Mouse (Mus musculus) MEL (cell line): ENCODE results near the gene Sh2d1b2. TPM values are rescaled to one million over a fixed set of nuclear protein-coding genes. Genes with fewer than 3 reads are reported as not detected.

Experiments used
- DNase-seq: peaks from one replicate; pipeline ENCODE4 v3.0.0; 2011; ENCODE audit warnings: low read depth, low spot score
- H3K27ac ChIP-seq: 2 replicates; pipeline ENCODE4 v1.5.1; 2012; ENCODE audit warnings: low read depth, mild to moderate bottlenecking, control low read depth, low read length, moderate library complexity; ENCODE audit not compliant: control insufficient read depth
- H3K27me3 ChIP-seq, 2 experiments: fragments of 150-350 bp in 1 of 2; sonication (generic) in 1 of 2; 2 replicates each; pipeline ENCODE4 v1.6.1; 2012; ENCODE audit warnings: low read length in 2 of 2, mild to moderate bottlenecking in 2 of 2, improper control_type of control experiment in 1 of 2, moderate library complexity in 1 of 2; ENCODE audit not compliant: insufficient read depth in 2 of 2, control insufficient read depth in 1 of 2
- H3K36me3 ChIP-seq, 2 experiments: 2 replicates each; pipeline ENCODE4 v1.6.1; 2012 to 2014; ENCODE audit warnings: low read length in 2 of 2, improper control_type of control experiment in 1 of 2, inconsistent platforms in 1 of 2, mild to moderate bottlenecking in 1 of 2; ENCODE audit not compliant: insufficient read depth in 2 of 2, control insufficient read depth in 1 of 2
- H3K4me1 ChIP-seq, 2 experiments: fragments of 150-350 bp in 1 of 2; sonication (generic) in 1 of 2; 2 replicates each; pipeline ENCODE4 v1.6.1; 2012; ENCODE audit warnings: low read length in 2 of 2, improper control_type of control experiment in 1 of 2, mild to moderate bottlenecking in 1 of 2; ENCODE audit not compliant: insufficient read depth in 2 of 2, control insufficient read depth in 1 of 2
- H3K4me3 ChIP-seq, 2 experiments: fragments of 150-350 bp in 1 of 2; sonication (generic) in 1 of 2; 2 replicates each; pipeline ENCODE4 v1.5.1; 2012; ENCODE audit warnings: low read depth in 2 of 2, low read length in 2 of 2, mild to moderate bottlenecking in 2 of 2, moderate library complexity in 2 of 2, control low read depth in 1 of 2, improper control_type of control experiment in 1 of 2; ENCODE audit not compliant: control insufficient read depth in 1 of 2, insufficient read depth in 1 of 2
- H3K79me2 ChIP-seq: 2 replicates; pipeline ENCODE4 v1.6.1; 2012; ENCODE audit warnings: mild to moderate bottlenecking, low read length, moderate library complexity; ENCODE audit not compliant: control insufficient read depth, poor library complexity, insufficient read depth
- H3K9ac ChIP-seq: 2 replicates; pipeline ENCODE4 v1.6.1; 2012; ENCODE audit warnings: low read depth, mild to moderate bottlenecking, control low read depth, low read length, moderate library complexity; ENCODE audit not compliant: control insufficient read depth, poor library complexity, severe bottlenecking
- H3K9me3 ChIP-seq: fragments of 150-350 bp; sonication (generic); replicated peaks from 2 replicates; pipeline ENCODE4 v1.6.1; 2012; ENCODE audit warnings: mild to moderate bottlenecking, low read length, improper control_type of control experiment, moderate library complexity; ENCODE audit not compliant: insufficient read depth
- CHD2 ChIP-seq: IDR thresholded peaks from 2 replicates; pipeline ENCODE4 v1.6.1; 2011; ENCODE audit warnings: low read length, improper control_type of control experiment
- CTCF ChIP-seq, 3 experiments: IDR thresholded peaks in 2 of 3; conservative IDR thresholded peaks in 1 of 3; 2 replicates each; pipeline ENCODE4 v1.5.1; 2011 to 2012; ENCODE audit warnings: low read length in 3 of 3, low read depth in 2 of 3, mild to moderate bottlenecking in 2 of 3, improper control_type of control experiment in 1 of 3, inconsistent platforms in 1 of 3, mixed read lengths in 1 of 3, moderate library complexity in 1 of 3; ENCODE audit not compliant: control insufficient read depth in 1 of 3, insufficient read depth in 1 of 3, poor library complexity in 1 of 3, severe bottlenecking in 1 of 3
- E2F4 ChIP-seq: IDR thresholded peaks from 2 replicates; pipeline ENCODE4 v1.6.1; 2011; ENCODE audit warnings: low read depth, low read length, improper control_type of control experiment, borderline replicate concordance
- EP300 ChIP-seq, 2 experiments: IDR thresholded peaks; 2 replicates each; pipeline ENCODE4 v1.6.1; 2011; ENCODE audit warnings: improper control_type of control experiment in 2 of 2, low read length in 2 of 2, low read depth in 1 of 2, mild to moderate bottlenecking in 1 of 2
- ETS1 ChIP-seq: IDR thresholded peaks from 2 replicates; pipeline ENCODE4 v1.6.1; 2012; ENCODE audit warnings: low read depth, mild to moderate bottlenecking, inconsistent platforms, low read length, improper control_type of control experiment, moderate library complexity
- HCFC1 ChIP-seq: IDR thresholded peaks from 2 replicates; pipeline ENCODE4 v1.6.1; 2012; ENCODE audit warnings: low read depth, mild to moderate bottlenecking, inconsistent platforms, low read length, improper control_type of control experiment, moderate library complexity
- KAT2A ChIP-seq: conservative IDR thresholded peaks from 2 replicates; pipeline ENCODE4 v1.6.1; 2012; ENCODE audit warnings: low read depth, low read length, improper control_type of control experiment, inconsistent platforms
- MAFK ChIP-seq: IDR thresholded peaks from 2 replicates; pipeline ENCODE4 v1.6.1; 2011; ENCODE audit warnings: low read depth, mild to moderate bottlenecking, low read length, improper control_type of control experiment, borderline replicate concordance
- NELFE ChIP-seq: IDR thresholded peaks from 2 replicates; pipeline ENCODE4 v1.6.1; 2011; ENCODE audit warnings: low read depth, low read length, improper control_type of control experiment
- NRF1 ChIP-seq: IDR thresholded peaks from 2 replicates; pipeline ENCODE4 v1.6.1; 2014; ENCODE audit warnings: low read depth, mild to moderate bottlenecking, inconsistent platforms, low read length, improper control_type of control experiment, moderate library complexity; ENCODE audit not compliant: poor library complexity, insufficient read depth, severe bottlenecking
- POLR2A ChIP-seq, 2 experiments: IDR thresholded peaks; 2 replicates each; pipeline ENCODE4 v1.6.1; 2011 to 2012; ENCODE audit warnings: low read length in 2 of 2, mild to moderate bottlenecking in 2 of 2, control low read depth in 1 of 2, improper control_type of control experiment in 1 of 2, low read depth in 1 of 2, moderate library complexity in 1 of 2; ENCODE audit not compliant: control insufficient read depth in 1 of 2, insufficient read depth in 1 of 2, poor library complexity in 1 of 2
- RAD21 ChIP-seq: IDR thresholded peaks from 2 replicates; pipeline ENCODE4 v1.6.1; 2011; ENCODE audit warnings: mild to moderate bottlenecking, low read depth, low read length, improper control_type of control experiment
- SMC3 ChIP-seq: IDR thresholded peaks from 2 replicates; pipeline ENCODE4 v1.6.1; 2011; ENCODE audit warnings: low read depth, low read length, improper control_type of control experiment
- USF2 ChIP-seq, 2 experiments: IDR thresholded peaks; 2 replicates each; pipeline ENCODE4 v1.6.1; 2011 to 2012; ENCODE audit warnings: improper control_type of control experiment in 2 of 2, low read length in 2 of 2, borderline replicate concordance in 1 of 2, inconsistent platforms in 1 of 2, low read depth in 1 of 2, mild to moderate bottlenecking in 1 of 2; ENCODE audit not compliant: insufficient read depth in 1 of 2
- ZC3H11A ChIP-seq: IDR thresholded peaks from 2 replicates; pipeline ENCODE4 v1.6.1; 2012; ENCODE audit warnings: low read depth, mild to moderate bottlenecking, inconsistent platforms, low read length, improper control_type of control experiment
- polyA plus RNA-seq, 2 experiments: library from polyadenylated mRNA; stranded (reverse) in 1 of 2; unstranded in 1 of 2; fragments of >175 nt in 1 of 2; fragments of >200 nt in 1 of 2; gene quantifications; 2 replicates each; pipeline versions ENCODE4 v1.2.1 to v1.2.4; 2012; ENCODE audit warnings: low replicate concordance in 2 of 2, low read depth in 1 of 2; ENCODE audit not compliant: insufficient read length in 2 of 2, insufficient read depth in 1 of 2, missing spikeins in 1 of 2
- total RNA-seq: library from RNA; depleted of rRNA; stranded (reverse); fragments of 300-350 nt; gene quantifications from 2 replicates; pipeline ENCODE4 v1.2.3, GENCODE M21; 2012

Sh2d1b2 gene
- total and polyA plus RNA-seq, 3 experiments: not detected

GRCm38 (mm10) chr1:170200379-170200778, 32.2 kb upstream of the Sh2d1b2 start:
- Histone ChIP-seq H3K9ac (no peak overlapping the region), H3K9me3 (no peaks in the 10 kb centered on the region), H3K4me3 (no peak overlapping the region), H3K36me3 (peaks cover 4 to 20% of the 10 kb centered on the region in 2 experiments; a peak in 3 of 4 replicates), H3K4me1 (no peaks in the 10 kb centered on the region), H3K27me3 (no peaks in the 10 kb centered on the region), H3K27ac (no peak overlapping the region), H3K79me2 (no peaks in the 10 kb centered on the region; the same call in 1 of the 2 replicates)
- peak; percentile 52 for DNase-seq
- TF ChIP-seq USF2 (IDR thresholded peaks at IDR 0.05; ENCODE audit: borderline replicate concordance in 1 of 2, insufficient read depth in 1 of 2, low read depth in 1 of 2, low read length in 2 of 2) (no peak), ZC3H11A (peak; percentile 45), NELFE (no peak), SMC3 (peak; percentile 63), RAD21 (peak; percentile 54), CTCF (IDR thresholded peaks at IDR 0.05 in 2 of 3, conservative IDR thresholded peaks at IDR 0.05 in 1 of 3; ENCODE audit: control insufficient read depth in 1 of 3, insufficient read depth in 1 of 3, low read depth in 2 of 3, low read length in 3 of 3, poor library complexity in 1 of 3, severe bottlenecking in 1 of 3) (peak; percentile 24 to 54 (median 34))

GRCm38 (mm10) chr1:170206395-170206794, 26.2 kb upstream of the Sh2d1b2 start:
- Histone ChIP-seq H3K9me3 (no peaks in the 10 kb centered on the region), H3K4me1 (no peaks in the 10 kb centered on the region), H3K9ac (no peak overlapping the region), H3K4me3 (no peak overlapping the region), H3K79me2 (peaks cover 3% of the 10 kb centered on the region; the same call in 1 of the 2 replicates), H3K27me3 (no peaks in the 10 kb centered on the region), H3K27ac (no peak overlapping the region), H3K36me3 (peaks cover 0 to 41% of the 10 kb centered on the region in 2 experiments; a peak in 2 of 4 replicates)
- no peak for DNase-seq
- TF ChIP-seq E2F4 (no peak), KAT2A (no peak), HCFC1 (no peak), POLR2A (IDR thresholded peaks at IDR 0.05; ENCODE audit: control insufficient read depth in 1 of 2, insufficient read depth in 1 of 2, low read depth in 1 of 2, low read length in 2 of 2, poor library complexity in 1 of 2) (no peak), CHD2 (no peak), MAFK (no peak), EP300 (IDR thresholded peaks at IDR 0.05; ENCODE audit: low read depth in 1 of 2, low read length in 2 of 2) (no peak), CTCF (IDR thresholded peaks at IDR 0.05 in 2 of 3, conservative IDR thresholded peaks at IDR 0.05 in 1 of 3; ENCODE audit: control insufficient read depth in 1 of 3, insufficient read depth in 1 of 3, low read depth in 2 of 3, low read length in 3 of 3, poor library complexity in 1 of 3, severe bottlenecking in 1 of 3) (no peak), NRF1 (no peak), ETS1 (no peak)
- TF ChIP-seq, all 39 proteins: peak for 0
